Mouse (Mus musculus) ES-Bruce4 (cell line): ENCODE measurements around the gene Tfeb.

ENCODE experiments used
- EP300 ChIP-seq: IDR thresholded peaks from 2 replicates; pipeline ENCODE4 v1.6.1; 2011; ENCODE audit warnings: low read depth, low read length; ENCODE audit not compliant: insufficient read depth
- POLR2A ChIP-seq: IDR thresholded peaks from one replicate; pipeline ENCODE4 v1.8.1; 2011; ENCODE audit warnings: low read length; ENCODE audit not compliant: insufficient read depth

- TF ChIP-seq POLR2A (no peak), EP300 (no peak)
Measured at GRCm38 (mm10) chr17:47703556-47703955, 33.3 kb upstream of the Tfeb start.
